Mouse (Mus musculus): ENCODE results near the gene Smc3.
"Not testable (repeated sequence)": the region's sequence is repeated elsewhere in the genome, so short reads cannot be mapped to it uniquely, and the experiment has no call there.

Gene Smc3

GRCm38 (mm10) chr19:53576061-53576460 is 24.1 kb upstream of the Smc3 start:
- DNase-seq (ENCODE audit: low read depth, low spot score) = no peak

GRCm38 (mm10) chr19:53577025-53577800 is 23.0 kb upstream of the Smc3 start:
- DNase-seq (ENCODE audit: low read depth, low spot score) = no peak

GRCm38 (mm10) chr19:53578597-53579252 is 21.5 kb upstream of the Smc3 start:
- DNase-seq (ENCODE audit: low read depth, low spot score) = peak; percentile 80

GRCm38 (mm10) chr19:53580271-53580670 is 19.9 kb upstream of the Smc3 start:
- DNase-seq (ENCODE audit: low read depth, low spot score) = not testable (repeated sequence)

GRCm38 (mm10) chr19:53587686-53588085 is 12.5 kb upstream of the Smc3 start:
- DNase-seq (ENCODE audit: low read depth, low spot score) = not testable (repeated sequence)

- not testable (repeated sequence) for DNase-seq (ENCODE audit: low read depth, low spot score)
Measured at GRCm38 (mm10) chr19:53588968-53589367, 11.2 kb upstream of the Smc3 start, which contains the start of gene Nutf2-ps1. Gene Nutf2-ps1 (minus strand): TSS chr19:53589068.

GRCm38 (mm10) chr19:53596723-53597474 is 3.3 kb upstream of the Smc3 start:
- DNase-seq (ENCODE audit: low read depth, low spot score) = no peak

- DNase-seq (ENCODE audit: low read depth, low spot score) = no peak
Measured at GRCm38 (mm10) chr19:53600549-53601362, 558 bp downstream of the Smc3 start.

- peak; percentile 39 for DNase-seq (ENCODE audit: low read depth, low spot score)
Measured at GRCm38 (mm10) chr19:53601363-53601655, 1.1 kb downstream of the Smc3 start.

- DNase-seq (ENCODE audit: low read depth, low spot score) = no peak
Measured at GRCm38 (mm10) chr19:53608921-53609320, 8.7 kb downstream of the Smc3 start.

- DNase-seq (ENCODE audit: low read depth, low spot score) = no peak
Measured at GRCm38 (mm10) chr19:53621681-53622080, 21.5 kb downstream of the Smc3 start.

GRCm38 (mm10) chr19:53638041-53638440 is 37.8 kb downstream of the Smc3 start:
- peak; percentile 53 for DNase-seq (ENCODE audit: low read depth, low spot score)

- no peak for DNase-seq (ENCODE audit: low read depth, low spot score)
Measured at GRCm38 (mm10) chr19:53638727-53639126, 38.5 kb downstream of the Smc3 start.

GRCm38 (mm10) chr19:53644020-53644595 is 43.9 kb downstream of the Smc3 start:
- DNase-seq (ENCODE audit: low read depth, low spot score) = peak; percentile 18

GRCm38 (mm10) chr19:53647301-53647700 is 47.1 kb downstream of the Smc3 start:
- no peak for DNase-seq (ENCODE audit: low read depth, low spot score)

GRCm38 (mm10) chr19:53648056-53648455 is 47.9 kb downstream of the Smc3 start:
- no peak for DNase-seq (ENCODE audit: low read depth, low spot score)

GRCm38 (mm10) chr19:53648802-53649236 is 48.6 kb downstream of the Smc3 start:
- DNase-seq (ENCODE audit: low read depth, low spot score) = peak; percentile 55

- no peak for DNase-seq (ENCODE audit: low read depth, low spot score)
Measured at GRCm38 (mm10) chr19:53649361-53649760, 49.2 kb downstream of the Smc3 start.

- no peak for DNase-seq (ENCODE audit: low read depth, low spot score)
Measured at GRCm38 (mm10) chr19:53649802-53650201, 49.6 kb downstream of the Smc3 start.

GRCm38 (mm10) chr19:53650921-53651320 is 50.7 kb downstream of the Smc3 start:
- DNase-seq (ENCODE audit: low read depth, low spot score) = no peak

- DNase-seq (ENCODE audit: low read depth, low spot score) = no peak
Measured at GRCm38 (mm10) chr19:53652267-53652666, 52.1 kb downstream of the Smc3 start.
